Mouse (Mus musculus): Measurements from ENCODE around the gene Acsf2. TPM values are rescaled to one million over a fixed set of nuclear protein-coding genes. Genes with fewer than 3 reads are reported as not detected.
A peak's percentile ranks its signal among the peaks of the same experiment; 100 is the strongest.

Acsf2 gene
- polyA plus RNA-seq, 1 experiment from 2014 or later, result 2.0 TPM

GRCm38 (mm10) chr11:94587511-94587910 lies 14.2 kb downstream of the Acsf2 start:
- WGBS, result 76% methylated on average over 6 of the region's 6 CpGs
- Histone ChIP-seq H3K9me3 (no peaks in the 10 kb centered on the region), H3K27me3 (no peaks in the 10 kb centered on the region), H3K27ac (replicated peaks) (no peak overlapping the region), H3K4me3 (no peak overlapping the region), H3K4me1 (replicated peaks) (peaks cover 15% of the 10 kb centered on the region), H3K4me2 (no peak overlapping the region), H3K36me3 (no peaks in the 10 kb centered on the region), H3K9ac (no peak overlapping the region)
- ATAC-seq (ENCODE audit: low read depth), result no peak

GRCm38 (mm10) chr11:94585091-94585490 lies 16.6 kb downstream of the Acsf2 start:
- no peaks in the 10 kb centered on the region for H3K36me3 ChIP-seq
- H3K4me3 ChIP-seq, result no peak overlapping the region
- no peaks in the 10 kb centered on the region for H3K9me3 ChIP-seq
- no peak overlapping the region for H3K27ac ChIP-seq (replicated peaks)
- H3K4me2 ChIP-seq, result no peak overlapping the region
- H3K9ac ChIP-seq, result no peak overlapping the region
- H3K4me1 ChIP-seq (replicated peaks), result no peaks in the 10 kb centered on the region
- ATAC-seq (ENCODE audit: low read depth), result no peak
- WGBS, result 96% methylated on average over 9 of the region's 9 CpGs
- no peaks in the 10 kb centered on the region for H3K27me3 ChIP-seq

- no peak overlapping the region for H3K9ac ChIP-seq
- no peak overlapping the region for H3K4me3 ChIP-seq
- H3K27me3 ChIP-seq, result no peaks in the 10 kb centered on the region
- no peak for ATAC-seq (ENCODE audit: low read depth)
- H3K36me3 ChIP-seq, result no peaks in the 10 kb centered on the region
- no peaks in the 10 kb centered on the region for H3K4me1 ChIP-seq (replicated peaks)
- no peaks in the 10 kb centered on the region for H3K9me3 ChIP-seq
- no peak overlapping the region for H3K27ac ChIP-seq (replicated peaks)
- WGBS, result 95% methylated on average over 5 of the region's 5 CpGs
- no peak overlapping the region for H3K4me2 ChIP-seq
These were observed 21.4 kb downstream of the Acsf2 start for GRCm38 (mm10) chr11:94580111-94580740.

- ATAC-seq (ENCODE audit: low read depth), result no peak
- Histone ChIP-seq H3K27me3 (no peaks in the 10 kb centered on the region), H3K9me3 (no peaks in the 10 kb centered on the region), H3K4me2 (no peak overlapping the region), H3K36me3 (no peaks in the 10 kb centered on the region), H3K27ac (replicated peaks) (no peak overlapping the region), H3K9ac (no peak overlapping the region), H3K4me3 (no peak overlapping the region), H3K4me1 (replicated peaks) (no peaks in the 10 kb centered on the region)
- WGBS, result 90% methylated on average over 9 of the region's 9 CpGs
These were observed 25.3 kb downstream of the Acsf2 start for GRCm38 (mm10) chr11:94576361-94576760.

GRCm38 (mm10) chr11:94575036-94575435 lies 26.6 kb downstream of the Acsf2 start:
- Histone ChIP-seq H3K27ac (replicated peaks) (no peak overlapping the region), H3K9me3 (no peaks in the 10 kb centered on the region), H3K4me1 (replicated peaks) (peaks cover 12% of the 10 kb centered on the region), H3K4me3 (no peak overlapping the region), H3K9ac (no peak overlapping the region), H3K4me2 (no peak overlapping the region), H3K36me3 (no peaks in the 10 kb centered on the region), H3K27me3 (no peaks in the 10 kb centered on the region)
- 83% methylated on average over 2 of the region's 2 CpGs for WGBS
- no peak for ATAC-seq (ENCODE audit: low read depth)

- Histone ChIP-seq H3K4me1 (replicated peaks) (peaks cover 13% of the 10 kb centered on the region), H3K27ac (replicated peaks) (no peak overlapping the region), H3K36me3 (no peaks in the 10 kb centered on the region), H3K4me3 (no peak overlapping the region), H3K27me3 (no peaks in the 10 kb centered on the region), H3K9ac (no peak overlapping the region), H3K9me3 (no peaks in the 10 kb centered on the region), H3K4me2 (no peak overlapping the region)
- WGBS, result 22% methylated on average over 6 of the region's 7 CpGs
- ATAC-seq (ENCODE audit: low read depth), result no peak
These were observed 27.1 kb downstream of the Acsf2 start for GRCm38 (mm10) chr11:94574560-94574959.

- H3K9ac ChIP-seq, result no peak overlapping the region
- WGBS, result 96% methylated on average over 1 of the region's 1 CpGs
These were observed 29.8 kb downstream of the Acsf2 start for GRCm38 (mm10) chr11:94571850-94572249.

GRCm38 (mm10) chr11:94570612-94571011 lies 31.1 kb downstream of the Acsf2 start:
- H3K27ac ChIP-seq (replicated peaks), result no peak overlapping the region; the same call in 1 of the 2 replicates
- H3K4me1 ChIP-seq (replicated peaks), result peaks cover 13% of the 10 kb centered on the region
- H3K4me2 ChIP-seq, result no peak overlapping the region
- no peak overlapping the region for H3K4me3 ChIP-seq
- ATAC-seq (ENCODE audit: low read depth), result no peak
- 25% methylated on average over 9 of the region's 9 CpGs for WGBS
- no peaks in the 10 kb centered on the region for H3K36me3 ChIP-seq
- H3K9me3 ChIP-seq, result no peaks in the 10 kb centered on the region
- no peak overlapping the region for H3K9ac ChIP-seq
- peaks cover 11% of the 10 kb centered on the region for H3K27me3 ChIP-seq

More at GRCm38 (mm10) chr11:94571850-94572249, 29.8 kb downstream of the Acsf2 start:
- H3K36me3 ChIP-seq, result no peaks in the 10 kb centered on the region
- no peak overlapping the region for H3K27ac ChIP-seq (replicated peaks)
- no peak overlapping the region for H3K4me2 ChIP-seq
- H3K9me3 ChIP-seq, result no peaks in the 10 kb centered on the region
- no peak for ATAC-seq (ENCODE audit: low read depth)
- no peak overlapping the region for H3K4me3 ChIP-seq
- no peaks in the 10 kb centered on the region for H3K27me3 ChIP-seq
- H3K4me1 ChIP-seq (replicated peaks), result peaks cover 13% of the 10 kb centered on the region

GRCm38 (mm10) chr11:94567326-94567725 lies 34.3 kb downstream of the Acsf2 start:
- Histone ChIP-seq H3K9ac (no peak overlapping the region), H3K9me3 (no peaks in the 10 kb centered on the region), H3K27ac (replicated peaks) (no peak overlapping the region), H3K27me3 (peaks cover 35% of the 10 kb centered on the region), H3K4me2 (no peak overlapping the region), H3K4me3 (no peak overlapping the region), H3K4me1 (replicated peaks) (peaks cover 30% of the 10 kb centered on the region), H3K36me3 (no peaks in the 10 kb centered on the region)
- 88% methylated on average over 7 of the region's 7 CpGs for WGBS
- ATAC-seq (ENCODE audit: low read depth), result no peak

GRCm38 (mm10) chr11:94566534-94566933 lies 35.1 kb downstream of the Acsf2 start:
- no peak overlapping the region for H3K4me3 ChIP-seq
- H3K9me3 ChIP-seq, result no peaks in the 10 kb centered on the region
- H3K27me3 ChIP-seq, result peaks cover 35% of the 10 kb centered on the region
- ATAC-seq (ENCODE audit: low read depth), result no peak
- H3K9ac ChIP-seq, result no peak overlapping the region
- no peaks in the 10 kb centered on the region for H3K36me3 ChIP-seq
- no peak overlapping the region for H3K27ac ChIP-seq (replicated peaks)
- H3K4me2 ChIP-seq, result no peak overlapping the region
- H3K4me1 ChIP-seq (replicated peaks), result peaks cover 30% of the 10 kb centered on the region
- 82% methylated on average over 6 of the region's 6 CpGs for WGBS

GRCm38 (mm10) chr11:94565151-94565479 lies 36.6 kb downstream of the Acsf2 start:
- Histone ChIP-seq H3K9ac (no peak overlapping the region), H3K4me2 (peak overlapping the region; percentile 47), H3K4me1 (replicated peaks) (peaks cover 18% of the 10 kb centered on the region), H3K27ac (replicated peaks) (no peak overlapping the region), H3K9me3 (no peaks in the 10 kb centered on the region), H3K36me3 (no peaks in the 10 kb centered on the region), H3K4me3 (peak overlapping the region; percentile 25), H3K27me3 (peaks cover 35% of the 10 kb centered on the region)
- no peak for ATAC-seq (ENCODE audit: low read depth)
- WGBS, result 13% methylated on average over 16 of the region's 16 CpGs

GRCm38 (mm10) chr11:94564437-94565150 lies 37.1 kb downstream of the Acsf2 start, which contains the start of gene Chad:
Chad (plus strand) TSS chr11:94565047.
- 2% methylated on average over 35 of the region's 35 CpGs for WGBS
- peak; percentile 40; the same call in 1 of the 2 replicates for ATAC-seq (ENCODE audit: low read depth)
- Histone ChIP-seq H3K9me3 (no peaks in the 10 kb centered on the region), H3K27ac (replicated peaks) (no peak within 1 kb of the TSS), H3K4me3 (peak within 1 kb of the TSS; percentile 25), H3K9ac (peak within 1 kb of the TSS; percentile 17; the same call in 1 of the 2 replicates), H3K4me2 (peak within 1 kb of the TSS; percentile 47), H3K27me3 (peaks cover 35% of the 10 kb centered on the region), H3K4me1 (replicated peaks) (peaks cover 17% of the 10 kb centered on the region), H3K36me3 (no peaks in the 10 kb centered on the region)

Measured in neural tube, embryonic 13.5 days (tissue).